Mouse (Mus musculus) spleen, adult 2 months (tissue): Measurements from ENCODE around the gene Nedd4.

Experiments
- CTCF ChIP-seq: fragments of 200-500 bp; IDR thresholded peaks from 2 replicates; pipeline ENCODE4 v1.5.1; 2011; ENCODE audit warnings: mild to moderate bottlenecking, inconsistent platforms; ENCODE audit not compliant: insufficient read depth, insufficient read length, insufficient replicate concordance; ENCODE audit errors: extremely low read depth
- POLR2A ChIP-seq: fragments of 200-500 bp; IDR thresholded peaks from 2 replicates; pipeline ENCODE4 v1.6.1; 2011; ENCODE audit warnings: low read depth, low read length, inconsistent platforms

DNA sequence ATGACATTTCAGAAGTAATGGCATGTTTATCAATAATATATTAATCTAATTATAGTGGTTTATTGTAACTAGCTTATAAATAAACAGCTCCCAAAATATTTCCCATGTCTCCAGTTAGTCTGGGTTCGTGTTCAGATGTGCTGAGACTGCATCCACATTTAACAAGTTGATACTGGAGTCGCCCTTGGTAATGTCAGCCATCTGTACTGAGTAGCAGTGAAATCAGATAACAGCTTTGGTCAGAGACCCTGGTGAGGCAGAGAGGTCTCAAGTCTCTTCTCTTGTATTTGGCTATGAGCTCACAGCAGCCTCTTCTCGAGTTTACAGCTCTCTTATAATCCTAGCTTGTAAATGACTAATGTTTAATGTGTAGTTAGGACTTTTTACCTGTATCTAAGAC is 34.4 kb downstream of the Nedd4 start:
- TF ChIP-seq POLR2A (no peak), CTCF (no peak)
